Mouse (Mus musculus): ENCODE results near the gene Inpp4b. TPM values are rescaled to one million over a fixed set of nuclear protein-coding genes. Genes with fewer than 3 reads are reported as not detected.

Gene Inpp4b
- polyA plus RNA-seq, 1 experiment, result 22.6 TPM

DNA sequence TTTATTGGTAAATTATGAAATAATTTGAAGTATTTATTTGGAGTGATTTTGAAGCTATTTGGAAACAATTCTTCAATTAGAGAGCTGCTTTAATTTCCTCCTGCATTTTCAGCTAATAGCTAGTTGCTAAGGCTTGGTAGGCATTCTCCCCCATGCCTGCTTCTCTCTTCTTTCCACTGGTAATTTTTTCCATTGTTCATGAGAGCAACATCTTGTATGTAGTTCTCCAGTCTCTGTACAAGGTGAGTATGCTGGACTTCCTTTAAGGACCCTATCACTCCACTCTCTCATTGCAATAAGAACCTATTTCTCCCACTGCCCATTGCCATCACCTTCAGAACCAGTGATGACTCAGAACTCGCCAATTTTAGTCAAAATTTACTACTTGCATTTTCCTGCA, 292.7 kb downstream of the Inpp4b start:
- TF ChIP-seq POLR2A (IDR thresholded peaks at IDR 0.05; ENCODE audit: control insufficient read depth, extremely low read depth, insufficient read depth, low read length, poor library complexity), result no peak
- TF ChIP-seq CTCF (IDR thresholded peaks at IDR 0.05; ENCODE audit: borderline replicate concordance, control insufficient read depth, extremely low read depth, insufficient read depth, low read length, poor library complexity), result no peak
- DNase-seq, result no peak
- no peaks in the 10 kb centered on the region for H3K4me1 ChIP-seq (replicated peaks; ENCODE audit: control insufficient read depth, insufficient read depth, low read length)
- WGBS, result 98% methylated on average over 1 of the region's 1 CpGs
- no peak overlapping the region for H3K27ac ChIP-seq (ENCODE audit: control insufficient read depth, insufficient read depth, low read length)
- no peak overlapping the region for H3K4me3 ChIP-seq (ENCODE audit: control insufficient read depth, insufficient read depth, low read length)
- no peaks in the 10 kb centered on the region for H3K27me3 ChIP-seq (ENCODE audit: control insufficient read depth, insufficient read depth, low read length)
- no peaks in the 10 kb centered on the region for H3K36me3 ChIP-seq (ENCODE audit: control insufficient read depth, insufficient read depth, low read length)

DNA sequence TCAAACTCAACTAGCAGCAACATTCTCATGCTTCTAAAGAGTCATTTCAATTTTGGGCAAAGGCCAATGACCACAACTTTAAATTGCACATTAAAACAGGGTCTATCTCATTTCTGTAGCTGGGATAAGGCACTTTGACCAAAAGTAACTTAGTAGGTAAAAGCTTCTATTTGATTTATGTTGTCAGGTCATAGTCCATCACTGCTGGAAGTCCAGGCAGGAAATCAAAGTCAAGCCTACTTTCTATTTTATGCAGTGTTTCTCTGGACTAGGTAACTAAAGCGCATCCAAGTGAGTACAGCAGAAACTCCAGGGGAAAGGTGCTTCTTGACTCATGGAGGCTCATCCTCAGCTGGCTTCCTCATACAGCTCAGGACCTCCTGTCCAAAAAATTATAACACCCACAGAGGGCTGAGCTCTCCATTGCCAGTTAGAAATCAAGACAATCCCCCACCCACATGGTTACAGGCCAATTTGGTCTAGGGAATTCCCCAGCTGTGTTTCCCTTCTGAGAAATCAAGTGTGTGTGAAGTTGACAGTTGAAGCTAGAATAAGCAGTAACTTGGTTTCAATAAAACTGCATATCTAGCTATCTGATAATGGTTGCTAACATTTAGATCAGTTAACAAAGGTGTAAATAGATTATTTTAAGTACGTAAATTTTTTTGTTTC, 293.7 kb downstream of the Inpp4b start:
- 77% methylated on average over 2 of the region's 2 CpGs for WGBS
- Histone ChIP-seq H3K27me3 (ENCODE audit: control insufficient read depth, insufficient read depth, low read length) (no peaks in the 10 kb centered on the region), H3K4me1 (replicated peaks; ENCODE audit: control insufficient read depth, insufficient read depth, low read length) (no peaks in the 10 kb centered on the region), H3K36me3 (ENCODE audit: control insufficient read depth, insufficient read depth, low read length) (no peaks in the 10 kb centered on the region), H3K4me3 (ENCODE audit: control insufficient read depth, insufficient read depth, low read length) (no peak overlapping the region), H3K27ac (ENCODE audit: control insufficient read depth, insufficient read depth, low read length) (no peak overlapping the region)
- DNase-seq, result no peak
- no peak for TF ChIP-seq CTCF (IDR thresholded peaks at IDR 0.05; ENCODE audit: borderline replicate concordance, control insufficient read depth, extremely low read depth, insufficient read depth, low read length, poor library complexity)
- no peak for TF ChIP-seq POLR2A (IDR thresholded peaks at IDR 0.05; ENCODE audit: control insufficient read depth, extremely low read depth, insufficient read depth, low read length, poor library complexity)

DNA sequence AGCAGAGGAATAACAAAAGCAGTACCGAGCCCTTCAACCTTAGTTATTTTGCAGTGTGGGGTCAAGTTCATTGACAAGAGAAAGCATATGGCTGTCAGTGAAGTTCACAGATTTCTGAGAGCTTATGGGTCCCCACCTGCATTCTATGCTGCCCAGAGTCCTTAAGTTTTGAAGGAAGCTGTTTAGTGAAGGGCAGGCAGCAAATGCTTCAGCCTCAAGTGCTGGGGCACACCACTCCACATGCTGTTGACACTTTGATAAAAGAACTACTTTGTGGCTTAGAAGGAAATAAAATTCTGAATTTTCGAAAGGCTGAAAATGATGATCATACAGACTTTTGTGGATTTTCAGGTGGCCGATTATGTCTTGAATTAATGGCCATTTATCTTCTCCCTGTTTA, 296.1 kb downstream of the Inpp4b start:
- WGBS, result 99% methylated on average over 3 of the region's 3 CpGs

DNA sequence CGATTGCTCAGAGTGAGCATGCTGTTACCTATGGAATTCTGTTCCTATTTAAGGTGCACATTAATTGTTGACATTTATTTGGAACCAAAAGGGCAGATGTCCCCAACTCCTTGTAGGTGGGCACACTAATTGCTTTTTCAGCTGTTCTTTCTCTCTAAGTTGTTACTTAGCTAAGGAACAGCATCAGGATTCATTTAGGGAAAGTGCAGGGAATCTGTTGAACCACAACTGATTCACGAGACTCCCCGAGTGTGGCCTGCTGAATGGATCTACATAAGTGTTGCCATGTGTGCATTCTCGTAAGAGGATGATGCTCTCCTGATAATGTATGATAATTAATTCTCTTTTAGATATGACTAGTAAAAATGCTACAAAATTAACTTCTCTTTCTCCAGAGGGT, 297.5 kb downstream of the Inpp4b start:
- H3K27me3 ChIP-seq (ENCODE audit: control insufficient read depth, insufficient read depth, low read length), result no peaks in the 10 kb centered on the region
- no peak for DNase-seq
- H3K4me1 ChIP-seq (replicated peaks; ENCODE audit: control insufficient read depth, insufficient read depth, low read length), result no peaks in the 10 kb centered on the region
- 94% methylated on average over 4 of the region's 4 CpGs for WGBS
- TF ChIP-seq POLR2A (IDR thresholded peaks at IDR 0.05; ENCODE audit: control insufficient read depth, extremely low read depth, insufficient read depth, low read length, poor library complexity), result no peak
- TF ChIP-seq CTCF (IDR thresholded peaks at IDR 0.05; ENCODE audit: borderline replicate concordance, control insufficient read depth, extremely low read depth, insufficient read depth, low read length, poor library complexity), result no peak
- H3K36me3 ChIP-seq (ENCODE audit: control insufficient read depth, insufficient read depth, low read length), result no peaks in the 10 kb centered on the region
- H3K4me3 ChIP-seq (ENCODE audit: control insufficient read depth, insufficient read depth, low read length), result no peak overlapping the region
- no peak overlapping the region for H3K27ac ChIP-seq (ENCODE audit: control insufficient read depth, insufficient read depth, low read length)

More for the DNA sequence above, 296.1 kb downstream of the Inpp4b start:
- H3K36me3 ChIP-seq (ENCODE audit: control insufficient read depth, insufficient read depth, low read length), result no peaks in the 10 kb centered on the region
- H3K4me1 ChIP-seq (replicated peaks; ENCODE audit: control insufficient read depth, insufficient read depth, low read length), result no peaks in the 10 kb centered on the region
- H3K27ac ChIP-seq (ENCODE audit: control insufficient read depth, insufficient read depth, low read length), result no peak overlapping the region
- no peak for DNase-seq
- TF ChIP-seq POLR2A (IDR thresholded peaks at IDR 0.05; ENCODE audit: control insufficient read depth, extremely low read depth, insufficient read depth, low read length, poor library complexity) (no peak), CTCF (IDR thresholded peaks at IDR 0.05; ENCODE audit: borderline replicate concordance, control insufficient read depth, extremely low read depth, insufficient read depth, low read length, poor library complexity) (no peak)
- H3K27me3 ChIP-seq (ENCODE audit: control insufficient read depth, insufficient read depth, low read length), result no peaks in the 10 kb centered on the region
- H3K4me3 ChIP-seq (ENCODE audit: control insufficient read depth, insufficient read depth, low read length), result no peak overlapping the region

DNA sequence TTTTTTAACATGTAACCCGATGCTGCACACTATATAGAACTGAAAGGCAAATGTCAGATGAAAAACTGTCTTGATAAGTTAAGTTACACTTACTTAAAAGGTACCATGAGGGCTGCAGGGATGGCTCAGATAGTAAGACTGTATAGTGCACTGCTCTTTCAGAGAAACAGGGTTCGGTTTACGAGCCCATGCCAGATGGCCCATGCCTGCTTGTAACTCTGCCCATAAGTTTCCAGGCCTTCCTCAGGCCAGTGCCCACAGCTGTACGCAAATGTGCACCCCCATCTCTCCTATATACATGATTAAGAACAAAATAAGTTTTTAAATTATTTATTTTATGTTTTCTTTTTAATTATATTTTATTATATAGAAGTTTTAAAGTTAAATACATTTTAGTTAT, 300.7 kb downstream of the Inpp4b start:
- Histone ChIP-seq H3K27me3 (ENCODE audit: control insufficient read depth, insufficient read depth, low read length) (no peaks in the 10 kb centered on the region), H3K4me3 (ENCODE audit: control insufficient read depth, insufficient read depth, low read length) (no peak overlapping the region), H3K4me1 (replicated peaks; ENCODE audit: control insufficient read depth, insufficient read depth, low read length) (no peaks in the 10 kb centered on the region), H3K36me3 (ENCODE audit: control insufficient read depth, insufficient read depth, low read length) (no peaks in the 10 kb centered on the region), H3K27ac (ENCODE audit: control insufficient read depth, insufficient read depth, low read length) (no peak overlapping the region)
- TF ChIP-seq CTCF (IDR thresholded peaks at IDR 0.05; ENCODE audit: borderline replicate concordance, control insufficient read depth, extremely low read depth, insufficient read depth, low read length, poor library complexity) (no peak), POLR2A (IDR thresholded peaks at IDR 0.05; ENCODE audit: control insufficient read depth, extremely low read depth, insufficient read depth, low read length, poor library complexity) (no peak)
- WGBS, result 98% methylated on average over 4 of the region's 4 CpGs
- DNase-seq, result no peak

DNA sequence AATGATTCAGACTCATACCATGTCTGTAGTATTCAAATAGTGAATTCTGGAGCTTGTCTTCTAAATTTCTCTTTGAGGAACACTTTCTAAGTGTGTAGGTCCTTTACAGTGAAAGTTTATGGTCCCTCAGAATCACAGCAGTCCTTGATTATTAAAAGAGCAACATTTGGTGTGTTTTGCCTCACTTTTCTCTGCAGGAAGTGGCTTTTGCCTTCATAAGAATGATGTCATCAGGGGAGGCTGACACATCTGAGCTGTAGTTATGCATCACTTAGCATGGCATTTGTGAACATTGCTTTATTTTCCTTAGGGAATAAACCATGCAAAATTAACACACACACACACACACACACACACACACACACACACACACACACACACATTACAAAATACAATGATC, 349.8 kb downstream of the Inpp4b start:
- Histone ChIP-seq H3K27ac (ENCODE audit: control insufficient read depth, insufficient read depth, low read length) (no peak overlapping the region), H3K4me1 (replicated peaks; ENCODE audit: control insufficient read depth, insufficient read depth, low read length) (no peaks in the 10 kb centered on the region), H3K27me3 (ENCODE audit: control insufficient read depth, insufficient read depth, low read length) (no peaks in the 10 kb centered on the region), H3K36me3 (ENCODE audit: control insufficient read depth, insufficient read depth, low read length) (no peaks in the 10 kb centered on the region), H3K4me3 (ENCODE audit: control insufficient read depth, insufficient read depth, low read length) (no peak overlapping the region)
- TF ChIP-seq POLR2A (IDR thresholded peaks at IDR 0.05; ENCODE audit: control insufficient read depth, extremely low read depth, insufficient read depth, low read length, poor library complexity), result no peak
- TF ChIP-seq CTCF (IDR thresholded peaks at IDR 0.05; ENCODE audit: borderline replicate concordance, control insufficient read depth, extremely low read depth, insufficient read depth, low read length, poor library complexity), result no peak
- DNase-seq, result no peak

DNA sequence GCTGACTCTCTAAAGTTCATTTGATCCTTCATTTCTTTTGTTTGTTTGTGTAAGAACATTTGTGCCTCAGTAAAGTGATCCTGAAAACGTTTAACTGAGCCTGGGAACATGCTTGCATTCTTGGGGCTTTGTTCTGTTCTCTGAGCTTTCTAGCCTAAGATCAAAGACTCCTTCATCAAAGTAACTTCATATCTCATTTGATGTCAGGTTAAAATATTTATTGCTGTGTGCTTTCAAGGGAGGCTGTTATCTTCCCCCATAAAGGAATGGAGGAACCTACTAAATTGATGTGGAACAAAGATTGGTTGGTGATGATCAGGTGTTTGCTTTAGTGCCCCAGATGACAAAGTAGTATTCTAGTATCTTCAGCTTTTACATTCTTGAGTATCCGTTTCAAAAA, 352.5 kb downstream of the Inpp4b start:
- TF ChIP-seq POLR2A (IDR thresholded peaks at IDR 0.05; ENCODE audit: control insufficient read depth, extremely low read depth, insufficient read depth, low read length, poor library complexity), result no peak
- TF ChIP-seq CTCF (IDR thresholded peaks at IDR 0.05; ENCODE audit: borderline replicate concordance, control insufficient read depth, extremely low read depth, insufficient read depth, low read length, poor library complexity), result no peak
- no peaks in the 10 kb centered on the region for H3K4me1 ChIP-seq (replicated peaks; ENCODE audit: control insufficient read depth, insufficient read depth, low read length)
- H3K27ac ChIP-seq (ENCODE audit: control insufficient read depth, insufficient read depth, low read length), result no peak overlapping the region
- no peaks in the 10 kb centered on the region for H3K36me3 ChIP-seq (ENCODE audit: control insufficient read depth, insufficient read depth, low read length)
- H3K4me3 ChIP-seq (ENCODE audit: control insufficient read depth, insufficient read depth, low read length), result no peak overlapping the region
- 14% methylated on average over 2 of the region's 2 CpGs for WGBS
- DNase-seq, result no peak
- no peaks in the 10 kb centered on the region for H3K27me3 ChIP-seq (ENCODE audit: control insufficient read depth, insufficient read depth, low read length)
